Mouse (Mus musculus): ENCODE data around the gene Cphx1. TPM values are rescaled to one million over a fixed set of nuclear protein-coding genes. Genes with fewer than 3 reads are reported as not detected.
"Not testable (repeated sequence)": the region's sequence is repeated elsewhere in the genome, so short reads cannot be mapped to it uniquely, and the experiment has no call there.

Gene Cphx1
- not detected for total RNA-seq (2021)
- long read RNA-seq, experiment 1 = 0 reads
- long read RNA-seq, experiment 2 = 0 reads

GRCm38 (mm10) chr14:25938004-25938403 lies at the start of gene Cphx1:
Gene Cphx1 (plus strand): TSS chr14:25938304.
- DNase-seq (ENCODE audit: low spot score in 2 of 2); H3K4me3 ChIP-seq; H3K27ac ChIP-seq: not testable (repeated sequence)

DNA sequence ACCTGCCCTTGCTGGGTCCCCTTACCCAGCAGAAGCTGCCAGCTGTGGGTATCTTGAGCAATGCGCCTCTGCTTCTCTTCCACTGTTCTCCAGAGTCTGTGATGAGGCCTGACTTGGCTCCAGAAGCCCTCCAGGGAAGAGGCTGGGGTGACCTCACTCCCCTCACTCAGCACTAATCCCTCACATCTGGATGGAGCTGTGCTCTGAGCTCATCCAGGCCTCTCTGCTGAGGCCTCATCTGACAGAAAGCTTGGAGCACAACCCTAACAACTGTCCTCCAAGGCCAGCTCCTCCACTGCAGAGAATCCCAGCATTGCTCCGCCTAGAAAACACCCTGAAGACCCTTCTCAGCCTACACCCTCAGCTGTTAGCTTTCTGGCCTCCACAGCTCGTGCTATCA lies 43.5 kb upstream of the Cphx1 start:
- not testable (repeated sequence) for H3K27ac ChIP-seq; H3K4me3 ChIP-seq; DNase-seq (ENCODE audit: low spot score in 2 of 2)

DNA sequence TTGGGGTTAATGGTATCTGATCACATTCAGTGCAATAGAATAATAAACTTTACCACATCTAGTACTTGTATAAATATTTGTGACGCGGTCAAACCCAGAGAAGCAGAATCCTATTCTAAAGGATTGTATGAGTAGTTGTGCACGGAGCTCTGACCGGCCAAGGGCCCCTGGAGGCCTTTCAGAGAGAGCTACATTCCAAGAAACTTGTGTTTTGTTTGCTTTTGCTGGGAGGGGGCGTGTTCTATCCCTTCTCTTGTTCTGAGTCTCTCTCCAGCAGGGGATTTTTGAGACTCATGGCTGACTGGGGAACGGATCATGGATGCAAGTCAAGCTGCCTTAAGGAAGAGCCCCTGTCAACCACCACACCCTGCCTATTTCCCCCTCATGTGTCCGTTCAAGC lies 42.4 kb upstream of the Cphx1 start:
- not testable (repeated sequence) for DNase-seq (ENCODE audit: low spot score in 2 of 2); H3K27ac ChIP-seq; H3K4me3 ChIP-seq

GRCm38 (mm10) chr14:25903000-25903399 lies 35.1 kb upstream of the Cphx1 start, which contains the start of gene Plac9a:
Gene Plac9a (minus strand): TSS chr14:25903100.
- not testable (repeated sequence) for DNase-seq (ENCODE audit: low spot score in 2 of 2); H3K4me3 ChIP-seq; H3K27ac ChIP-seq

GRCm38 (mm10) chr14:25905243-25905642 lies 32.9 kb upstream of the Cphx1 start:
- H3K4me3 ChIP-seq, H3K27ac ChIP-seq: not testable (repeated sequence)
- DNase-seq (ENCODE audit: low spot score in 2 of 2) = peak in 1 of 2 experiments; percentile 1

- not testable (repeated sequence) for DNase-seq (ENCODE audit: low spot score in 2 of 2); H3K4me3 ChIP-seq; H3K27ac ChIP-seq
Observed at GRCm38 (mm10) chr14:25907272-25907671, 30.8 kb upstream of the Cphx1 start.

DNA sequence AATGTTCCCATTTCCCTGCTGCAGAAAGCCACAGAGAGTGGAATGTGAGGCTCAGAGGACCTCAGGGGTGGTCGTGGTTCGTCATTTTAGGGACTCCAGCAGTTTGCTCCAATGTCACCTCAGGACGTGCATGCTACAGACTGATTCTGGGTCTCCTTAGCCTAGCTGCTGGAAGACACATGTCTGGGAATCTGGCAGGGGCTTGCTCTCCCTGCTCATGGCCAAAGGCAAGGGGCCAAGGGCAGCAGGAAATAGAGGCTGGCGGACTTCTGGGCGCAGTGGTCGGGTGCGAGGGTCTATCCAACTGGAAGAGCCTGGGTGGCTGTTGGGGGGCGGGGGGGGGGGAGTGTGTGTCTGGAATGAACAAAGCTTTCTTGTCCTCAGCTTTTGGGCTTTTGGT lies 29.1 kb upstream of the Cphx1 start:
- not testable (repeated sequence) for H3K4me3 ChIP-seq; H3K27ac ChIP-seq; DNase-seq (ENCODE audit: low spot score in 2 of 2)

DNA sequence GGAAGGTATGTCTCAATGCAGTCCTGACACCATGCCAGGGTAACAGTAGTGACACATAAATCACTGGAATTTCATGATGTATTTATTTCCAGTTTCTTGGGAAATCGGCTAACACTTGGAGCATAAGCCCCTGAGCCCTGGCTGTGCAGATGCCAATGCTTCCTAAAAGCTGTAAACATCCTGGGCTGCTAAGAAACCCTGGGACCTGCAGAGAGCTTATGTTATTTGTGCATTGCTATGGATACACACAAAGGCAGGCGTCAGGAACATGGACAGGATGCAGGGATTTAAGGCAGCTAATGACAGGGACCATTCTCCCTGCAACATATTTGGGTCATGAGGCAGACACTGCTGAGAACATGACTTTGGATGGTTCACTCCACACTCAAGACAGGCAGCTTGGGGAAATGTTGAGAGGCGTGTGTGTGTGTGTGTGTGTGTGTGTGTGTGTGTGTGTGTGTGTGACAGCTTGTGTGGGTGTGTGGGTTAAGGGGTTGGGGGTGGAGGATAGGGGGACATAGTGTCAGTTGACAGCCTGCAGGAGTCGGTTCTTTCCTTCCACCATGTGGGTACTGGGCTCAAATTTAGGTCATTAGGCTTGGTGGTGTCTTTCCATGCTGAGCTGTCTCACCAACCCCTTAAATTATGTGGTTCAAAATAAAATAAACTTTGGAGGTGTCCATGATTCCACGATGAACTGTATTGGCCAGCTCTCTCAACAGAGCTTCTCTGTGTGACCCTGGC lies 19.5 kb upstream of the Cphx1 start:
- DNase-seq (ENCODE audit: low spot score in 2 of 2); H3K27ac ChIP-seq; H3K4me3 ChIP-seq: not testable (repeated sequence)

DNA sequence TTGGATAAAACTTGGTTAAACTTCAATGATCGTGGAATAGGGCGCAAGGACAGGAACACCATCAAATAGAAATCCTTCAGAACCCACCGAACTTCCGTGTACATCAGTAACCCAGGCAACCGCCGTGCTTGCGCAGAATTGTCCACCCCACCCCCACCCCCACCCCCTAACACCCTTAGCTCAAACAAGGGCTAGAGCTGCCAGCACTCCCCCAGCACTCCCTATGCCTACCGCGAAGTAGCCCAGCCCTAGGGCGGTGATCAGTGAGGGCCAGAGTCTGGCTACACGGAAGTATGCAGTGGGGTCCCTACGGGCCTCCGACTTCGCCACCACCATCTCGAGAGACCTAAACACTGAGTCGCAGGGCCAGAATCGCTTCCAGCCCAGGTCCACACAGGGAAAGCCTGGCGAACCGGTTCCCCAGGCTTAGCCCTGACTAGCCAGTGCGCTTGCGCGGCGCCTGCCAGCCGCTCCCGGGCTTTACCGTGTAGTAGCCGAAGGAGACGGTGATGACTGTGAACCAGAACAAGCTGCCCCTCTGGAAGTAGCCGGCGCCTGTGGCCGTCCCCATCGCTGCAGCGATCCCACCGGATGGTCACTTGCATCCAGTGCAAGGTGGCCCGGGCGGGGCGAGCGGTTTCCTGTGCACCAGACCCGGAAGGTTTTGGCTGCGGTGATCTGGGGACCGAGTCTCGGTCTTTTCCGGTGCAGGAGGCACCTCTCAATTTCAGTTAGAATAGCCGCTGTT lies 11.1 kb upstream of the Cphx1 start:
- H3K27ac ChIP-seq; H3K4me3 ChIP-seq; DNase-seq (ENCODE audit: low spot score in 2 of 2): not testable (repeated sequence)

DNA sequence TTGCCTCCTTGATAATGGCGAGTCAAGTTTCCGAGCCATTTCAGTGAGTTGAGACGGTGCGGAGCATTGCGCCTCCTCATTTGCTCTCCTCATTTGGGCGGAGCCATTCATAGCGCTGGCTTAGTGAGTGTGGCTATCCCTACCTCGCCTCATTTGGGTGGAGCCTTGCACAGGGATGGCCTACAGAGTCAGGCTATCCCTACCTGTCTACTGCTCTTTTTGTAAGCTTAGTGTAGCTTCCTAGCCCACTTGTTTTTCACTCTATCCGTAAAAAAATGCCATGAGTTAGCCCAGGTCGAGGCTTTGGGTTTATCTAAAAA lies 10.6 kb upstream of the Cphx1 start, which contains the start of gene Tmem254a:
Gene Tmem254a (minus strand): TSS at position 111 of the 320 bp plus-strand sequence.
- not testable (repeated sequence) for DNase-seq (ENCODE audit: low spot score in 2 of 2); H3K4me3 ChIP-seq; H3K27ac ChIP-seq

DNA sequence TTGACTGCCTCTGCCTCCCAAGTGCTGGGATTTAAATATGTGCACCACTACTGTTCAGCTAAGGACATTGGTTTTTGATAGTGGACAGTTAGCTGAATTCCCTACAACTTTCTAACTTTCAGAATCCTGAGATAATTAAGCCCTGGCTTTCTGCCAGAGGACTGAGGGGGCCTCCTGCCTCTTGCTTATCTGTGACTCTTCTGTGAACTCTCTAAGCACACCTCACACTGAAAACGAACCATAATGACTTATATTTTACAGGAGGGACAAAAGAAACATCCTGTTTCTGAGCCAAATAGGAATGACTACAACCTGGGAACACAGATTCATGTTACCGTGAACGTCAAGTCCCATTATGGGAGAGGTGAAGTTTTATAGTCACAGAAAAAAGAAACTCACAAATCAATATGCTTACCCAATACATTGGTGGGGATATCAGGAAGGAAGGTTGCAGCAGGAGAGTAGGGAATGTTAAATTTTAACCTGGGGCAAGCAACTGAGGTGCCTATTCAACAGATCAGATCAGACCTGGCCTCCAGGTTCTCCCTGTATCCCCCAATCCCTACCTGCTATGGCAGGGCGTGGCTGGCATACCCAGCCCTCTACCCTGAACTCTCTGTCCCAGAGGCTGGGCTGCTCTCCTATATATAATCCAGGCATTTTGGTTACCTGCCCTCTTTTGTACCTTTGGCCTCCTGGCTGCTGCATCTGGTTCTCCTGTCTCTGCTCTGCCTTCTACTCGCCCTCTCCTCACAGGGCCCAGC lies 1.1 kb upstream of the Cphx1 start:
- H3K27ac ChIP-seq; H3K4me3 ChIP-seq; DNase-seq (ENCODE audit: low spot score in 2 of 2): not testable (repeated sequence)

DNA sequence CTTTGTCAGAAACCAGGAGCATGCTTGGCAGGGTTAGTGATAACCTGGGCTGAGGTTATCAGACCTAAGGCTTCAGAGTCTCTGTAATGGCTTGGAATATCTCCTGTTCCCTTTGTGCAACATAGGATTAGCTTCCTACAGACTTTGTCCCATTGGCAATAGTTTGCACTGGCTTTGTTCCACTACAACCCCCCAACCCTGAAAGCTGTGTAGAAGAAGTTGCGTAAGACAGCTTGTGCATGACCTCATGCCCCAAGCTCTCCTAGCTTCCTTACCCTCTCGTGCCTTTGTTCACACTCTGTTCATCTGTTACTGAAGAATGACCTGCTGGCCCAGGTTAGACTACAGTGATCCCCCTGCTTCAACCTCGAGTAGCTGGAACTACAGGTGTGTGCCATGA lies 19.8 kb downstream of the Cphx1 start:
- not testable (repeated sequence) for H3K27ac ChIP-seq; H3K4me3 ChIP-seq; DNase-seq (ENCODE audit: low spot score in 2 of 2)

DNA sequence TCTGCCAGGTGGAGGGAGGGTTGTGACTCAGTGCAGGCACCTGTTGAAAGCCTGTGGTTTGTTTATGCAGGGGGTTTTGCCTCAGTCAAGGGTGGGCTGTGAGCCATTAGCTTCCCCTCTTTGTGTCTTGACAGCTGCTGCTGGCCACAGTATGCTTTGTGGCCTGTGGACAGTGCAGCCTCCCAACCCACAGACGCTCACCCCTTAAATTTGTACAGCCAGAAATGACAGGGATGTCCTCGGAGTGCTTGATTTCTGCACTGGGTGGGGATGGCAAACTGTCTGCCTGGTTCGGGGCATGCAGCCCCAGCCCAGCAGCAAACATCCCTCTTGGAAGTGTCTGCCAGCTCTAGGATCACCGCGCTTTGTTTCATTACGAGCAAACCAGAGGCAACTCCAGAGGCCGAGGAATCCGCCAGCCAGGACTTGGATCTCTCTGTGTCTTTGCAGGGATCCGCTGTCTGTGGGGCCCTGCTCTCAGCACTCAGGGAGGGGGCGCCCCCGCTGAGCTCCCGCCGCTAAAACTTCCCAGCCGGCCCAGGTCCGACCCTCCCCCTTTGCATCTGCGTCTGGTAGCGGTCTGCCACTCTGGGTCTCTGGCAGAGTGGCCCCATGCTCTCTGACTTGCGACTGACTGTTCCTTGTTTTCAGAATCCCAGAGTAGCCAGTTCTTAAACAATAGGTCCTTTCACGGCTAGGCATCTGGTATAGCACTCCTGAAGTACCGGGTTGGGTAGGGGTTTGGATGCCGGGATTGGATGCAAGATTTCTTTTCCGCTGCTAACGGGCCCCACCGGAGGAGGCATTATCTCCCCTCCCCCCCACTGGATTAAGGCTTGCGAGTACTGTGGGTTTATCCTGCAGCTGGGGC lies 40.5 kb downstream of the Cphx1 start, which contains the start of gene Duxbl1:
Gene Duxbl1 (plus strand): TSS at position 207 of the 871 bp plus-strand sequence.
- not testable (repeated sequence) for H3K27ac ChIP-seq; DNase-seq (ENCODE audit: low spot score in 2 of 2)
- peak within 1 kb of the TSS; percentile 32; the same call in 1 of the 2 replicates for H3K4me3 ChIP-seq

DNA sequence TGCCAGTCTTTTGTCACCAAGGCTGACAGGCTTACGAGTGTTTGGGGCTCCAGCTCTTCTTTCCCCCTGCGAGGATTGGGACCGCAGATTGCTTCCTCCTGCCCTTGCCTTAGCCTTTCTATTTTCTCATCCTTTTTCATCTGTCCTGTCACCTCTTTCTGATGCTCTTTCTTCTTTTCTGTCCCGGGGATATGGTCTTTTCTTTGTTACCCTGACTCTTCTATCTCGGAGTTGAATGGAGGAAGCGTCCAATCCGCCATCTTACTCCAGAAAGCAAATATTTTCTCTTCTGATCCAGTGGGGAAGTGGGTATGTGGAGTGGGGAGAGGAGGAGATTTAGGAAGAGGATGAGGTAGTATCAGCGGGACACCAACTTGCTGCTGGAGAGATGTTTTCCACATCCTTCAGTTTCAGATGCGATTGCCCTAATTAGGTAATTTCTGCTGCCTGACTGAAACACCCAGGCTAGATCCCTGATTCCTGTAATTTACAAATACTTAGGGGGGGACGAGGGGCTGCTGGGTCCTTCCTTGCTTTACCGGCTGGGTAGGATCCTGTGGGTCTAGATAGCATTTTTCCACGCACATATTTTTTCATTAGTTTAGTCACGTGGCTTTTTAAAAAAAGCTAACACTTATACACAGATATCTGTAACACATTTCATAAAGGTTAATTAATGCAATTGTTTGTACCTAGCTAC lies 41.3 kb downstream of the Cphx1 start:
- H3K4me3 ChIP-seq = peak overlapping the region; percentile 32; the same call in 1 of the 2 replicates
- not testable (repeated sequence) for H3K27ac ChIP-seq
- DNase-seq (ENCODE audit: low spot score in 2 of 2) = peak in 1 of 2 experiments; percentile 8

GRCm38 (mm10) chr14:25981880-25982279 lies 43.8 kb downstream of the Cphx1 start:
- DNase-seq (ENCODE audit: low spot score in 2 of 2); H3K4me3 ChIP-seq; H3K27ac ChIP-seq: not testable (repeated sequence)

Measured in layer of hippocampus, adult 2 months (tissue).